Mouse (Mus musculus): Measurements from ENCODE around the gene Lin7b. TPM values are rescaled to one million over a fixed set of nuclear protein-coding genes. Genes with fewer than 3 reads are reported as not detected.
A peak's percentile ranks its signal among the peaks of the same experiment; 100 is the strongest.
"Not testable (repeated sequence)": the region's sequence is repeated elsewhere in the genome, so short reads cannot be mapped to it uniquely, and the experiment has no call there.

Lin7b gene
- total RNA-seq, 4 experiments from 2014 or later, result 131 to 156 (median 140) TPM

DNA sequence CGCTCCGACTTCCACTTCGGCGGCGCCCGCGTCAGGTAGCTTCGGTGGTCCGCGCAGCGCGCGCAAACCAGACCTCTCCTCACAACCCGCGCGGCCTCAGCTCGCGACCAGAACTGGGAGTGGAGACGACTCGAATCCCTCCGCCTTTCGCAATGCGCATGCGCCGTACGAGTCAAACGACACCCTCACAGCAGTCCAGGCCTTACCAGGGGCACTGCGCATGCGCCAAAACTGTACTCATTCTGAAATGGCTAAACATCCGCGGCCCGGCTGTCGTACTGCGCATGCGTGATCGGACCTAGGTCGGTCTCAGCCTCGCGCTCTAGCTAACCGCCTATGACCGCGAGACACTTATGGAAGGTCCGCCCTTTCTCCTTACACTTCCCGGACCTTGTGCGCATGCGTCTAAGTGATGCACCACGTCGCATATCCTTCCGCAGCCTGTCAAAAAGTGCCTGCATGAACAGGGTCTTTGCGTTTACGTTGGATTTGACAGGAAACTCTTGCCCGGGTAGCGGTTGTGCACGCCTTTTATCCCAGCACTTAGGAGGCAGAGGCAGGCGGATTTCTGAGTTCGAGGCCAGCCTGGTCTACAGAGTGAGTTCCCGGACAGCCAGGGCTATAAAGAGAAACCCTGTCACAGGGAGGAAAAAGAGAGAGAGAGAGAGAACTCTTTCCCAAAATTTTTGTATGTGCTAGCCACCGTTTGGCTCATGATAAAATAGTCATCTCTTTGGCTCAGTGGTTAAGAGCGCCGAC is 25.4 kb upstream of the Lin7b start, which contains the start of gene Snrnp70:
Gene Snrnp70, minus strand, starts transcription at position 165 of the 759 bp plus-strand sequence.
- peak; percentile 100 for DNase-seq (ENCODE audit: low spot score in 2 of 2)

DNA sequence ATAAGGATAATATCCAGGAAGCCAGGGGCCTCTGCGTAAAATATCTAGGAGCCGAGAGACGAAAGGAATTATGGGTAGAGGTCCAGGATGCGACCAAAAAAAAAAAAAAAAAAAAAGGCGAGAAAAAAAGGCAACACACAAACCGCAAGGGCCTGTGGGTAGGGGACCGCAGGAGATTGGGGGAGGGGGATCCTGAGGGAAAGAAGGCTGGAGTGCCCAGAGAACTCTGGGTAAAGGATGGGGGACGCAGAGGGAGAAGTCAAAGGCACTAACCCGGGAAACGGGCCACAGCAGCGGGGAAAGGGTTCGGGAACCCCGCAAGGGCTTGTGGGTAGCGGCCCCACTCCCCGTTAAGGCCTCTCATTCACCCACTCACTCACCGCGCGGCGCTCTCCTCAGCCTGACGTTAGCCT is 24.8 kb upstream of the Lin7b start:
- no peak for DNase-seq (ENCODE audit: low spot score in 2 of 2)

DNA sequence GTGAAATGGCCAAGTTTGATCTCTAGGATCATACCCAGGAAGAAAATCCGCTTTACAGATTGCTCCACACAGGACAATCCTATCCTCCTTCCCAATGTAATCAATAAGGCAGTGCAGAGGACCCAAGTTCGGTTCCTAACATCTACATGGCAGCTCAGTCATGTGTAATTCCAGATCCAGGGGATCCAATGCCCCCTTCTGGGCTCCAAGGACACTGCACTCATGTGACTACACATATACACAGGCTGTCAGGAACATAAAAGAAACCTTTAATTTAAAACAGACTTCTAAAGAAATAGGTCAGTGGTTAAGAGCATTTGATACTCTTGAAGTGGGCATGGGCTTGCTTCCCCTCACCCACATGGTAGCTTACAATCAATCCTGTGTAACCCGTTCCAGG is 15.7 kb upstream of the Lin7b start:
- DNase-seq (ENCODE audit: low spot score in 2 of 2), result no peak

DNA sequence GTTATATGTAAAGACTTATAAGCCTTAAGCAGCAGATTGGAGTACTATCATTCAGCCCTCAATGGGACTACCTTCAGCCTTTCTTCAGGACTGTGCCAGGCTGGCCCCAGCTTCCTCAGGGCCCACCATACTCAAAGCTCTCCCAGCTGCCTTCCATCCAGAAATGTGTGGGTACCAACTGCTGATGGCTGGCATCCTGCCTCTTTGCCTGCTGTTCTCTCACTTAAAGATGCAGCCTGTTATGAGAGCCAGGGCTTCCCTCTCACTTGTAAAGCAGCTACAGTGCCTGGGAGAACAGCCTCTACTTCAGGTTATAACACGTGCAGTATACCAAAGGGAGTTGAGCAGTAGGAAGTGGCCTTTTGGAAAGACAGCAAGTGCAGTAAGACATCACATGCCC is 5.7 kb upstream of the Lin7b start:
- DNase-seq (ENCODE audit: low spot score in 2 of 2), result no peak

DNA sequence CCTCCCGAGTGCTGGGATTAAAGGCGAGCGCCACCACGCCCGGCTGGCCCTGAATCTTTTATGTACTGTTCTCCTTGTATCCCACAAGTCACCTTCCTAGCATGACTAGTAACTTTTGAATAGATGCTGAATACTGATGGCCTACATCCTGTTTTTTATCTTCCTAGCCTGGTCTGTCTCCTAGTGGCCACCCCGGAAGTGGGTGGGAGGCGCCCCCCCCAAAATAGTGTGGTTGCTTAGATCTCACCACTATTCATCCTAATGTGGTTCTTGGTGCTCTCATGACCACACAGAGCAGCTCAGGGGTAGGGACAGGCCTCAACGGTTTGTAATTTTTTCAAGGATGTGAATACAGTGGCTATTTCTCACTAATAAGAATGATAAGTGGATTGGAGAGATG is 4.2 kb upstream of the Lin7b start:
- no peak for DNase-seq (ENCODE audit: low spot score in 2 of 2)

DNA sequence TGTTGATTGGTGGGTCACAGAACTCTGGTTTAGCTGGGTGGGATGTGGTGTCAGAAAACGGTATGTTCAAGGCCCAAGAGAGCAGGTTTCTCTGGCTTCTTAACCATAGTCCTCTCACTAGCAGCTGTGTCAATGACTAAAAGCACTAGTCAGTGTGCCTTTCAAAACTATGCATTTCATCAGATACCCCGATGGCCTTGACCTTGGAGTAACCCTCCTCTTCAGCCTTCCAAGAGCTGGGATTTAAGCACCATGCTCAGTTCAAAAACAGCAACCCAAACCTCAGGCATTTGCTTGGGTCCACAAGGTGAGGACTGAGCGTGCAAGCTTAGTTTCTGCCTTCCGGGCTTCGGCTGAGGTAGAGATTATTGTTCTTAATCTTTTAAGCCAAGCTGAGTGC is 2.0 kb upstream of the Lin7b start:
- no peak for DNase-seq (ENCODE audit: low spot score in 2 of 2)

DNA sequence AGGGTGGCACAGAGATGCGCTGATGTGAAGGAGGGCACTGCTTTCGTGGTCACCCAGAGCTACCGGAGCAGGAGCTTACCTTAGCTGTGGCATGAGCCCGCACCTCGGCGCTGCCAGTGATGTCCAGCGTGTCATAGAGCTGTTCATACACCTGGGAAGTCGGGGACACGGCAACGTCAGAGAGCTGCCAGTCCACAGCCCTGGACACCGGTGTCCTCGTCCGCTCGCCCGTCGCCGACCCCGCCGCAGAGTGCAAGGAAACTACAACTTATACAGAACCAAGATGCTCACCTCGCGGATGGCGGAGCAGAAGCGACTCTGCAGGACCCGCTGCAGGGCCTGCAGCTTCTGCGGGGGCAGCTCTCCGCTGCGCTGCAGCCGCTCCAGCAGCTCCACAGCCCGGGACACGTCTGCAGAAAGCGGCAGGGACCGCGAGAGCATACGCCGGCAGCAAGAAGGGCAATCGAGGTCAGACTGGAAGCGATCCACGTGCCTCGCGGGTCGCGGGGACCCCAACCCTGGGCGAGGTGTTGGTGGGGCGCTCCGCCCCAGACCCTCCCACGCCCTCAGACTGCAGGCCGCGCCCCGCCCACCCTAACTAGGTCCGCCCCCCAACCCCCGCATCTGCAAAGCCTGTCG is 428 bp downstream of the Lin7b start:
- DNase-seq (ENCODE audit: low spot score in 2 of 2), result no peak

DNA sequence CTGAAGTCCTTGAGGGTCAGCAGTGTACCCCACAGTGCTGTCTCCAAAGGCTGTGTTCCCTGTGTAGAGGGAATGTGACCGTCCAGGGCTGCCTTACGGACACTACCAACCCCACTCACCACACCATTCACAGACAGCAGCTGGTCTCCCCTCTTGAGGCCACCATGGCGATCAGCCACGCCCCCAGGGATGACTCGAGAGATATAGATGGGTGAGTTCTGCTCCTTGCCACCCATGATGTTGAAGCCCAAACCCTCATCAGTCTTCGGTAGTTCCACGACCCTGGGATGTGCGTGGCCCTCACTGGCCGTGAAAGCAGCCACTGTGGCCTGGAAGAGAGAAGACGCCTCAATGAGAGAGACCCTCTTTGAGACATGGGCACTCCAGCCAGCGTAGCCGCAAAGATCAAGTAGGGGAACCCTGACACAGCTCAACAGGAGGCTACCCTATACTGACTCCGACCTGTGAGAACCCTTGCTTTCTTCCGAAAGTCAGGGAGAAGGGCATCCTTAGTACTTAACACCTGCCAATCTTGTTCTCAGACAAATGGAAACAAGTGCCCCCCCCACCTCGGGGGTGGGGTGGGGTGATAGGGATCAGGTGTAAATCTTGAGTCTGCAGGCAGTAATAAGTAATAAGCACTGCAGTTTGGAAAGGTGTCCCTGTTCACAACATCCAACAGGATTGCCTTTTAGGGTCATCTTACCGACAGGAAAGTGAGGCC is 1.2 kb downstream of the Lin7b start:
- DNase-seq (ENCODE audit: low spot score in 2 of 2), result no peak

DNA sequence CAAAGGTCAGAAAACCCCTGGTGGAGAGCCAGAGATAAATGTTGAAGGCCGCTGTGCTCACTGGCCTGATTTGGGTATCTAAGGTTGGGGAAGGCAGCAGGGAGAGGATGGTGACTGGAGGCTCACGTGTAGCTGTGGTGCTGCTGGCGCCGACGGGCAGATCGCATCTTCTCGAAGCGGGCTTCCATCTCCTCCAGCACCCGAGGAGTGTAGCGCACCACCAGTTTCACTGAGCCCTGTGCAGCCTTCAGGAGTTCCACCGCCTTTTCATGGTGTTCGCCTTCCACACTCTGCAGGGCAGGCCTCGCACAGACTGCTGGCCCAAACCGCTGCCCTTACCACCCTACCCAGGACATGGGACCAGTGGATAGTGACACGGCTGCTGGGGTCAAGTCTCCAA is 2.2 kb downstream of the Lin7b start:
- DNase-seq (ENCODE audit: low spot score in 2 of 2), result no peak

DNA sequence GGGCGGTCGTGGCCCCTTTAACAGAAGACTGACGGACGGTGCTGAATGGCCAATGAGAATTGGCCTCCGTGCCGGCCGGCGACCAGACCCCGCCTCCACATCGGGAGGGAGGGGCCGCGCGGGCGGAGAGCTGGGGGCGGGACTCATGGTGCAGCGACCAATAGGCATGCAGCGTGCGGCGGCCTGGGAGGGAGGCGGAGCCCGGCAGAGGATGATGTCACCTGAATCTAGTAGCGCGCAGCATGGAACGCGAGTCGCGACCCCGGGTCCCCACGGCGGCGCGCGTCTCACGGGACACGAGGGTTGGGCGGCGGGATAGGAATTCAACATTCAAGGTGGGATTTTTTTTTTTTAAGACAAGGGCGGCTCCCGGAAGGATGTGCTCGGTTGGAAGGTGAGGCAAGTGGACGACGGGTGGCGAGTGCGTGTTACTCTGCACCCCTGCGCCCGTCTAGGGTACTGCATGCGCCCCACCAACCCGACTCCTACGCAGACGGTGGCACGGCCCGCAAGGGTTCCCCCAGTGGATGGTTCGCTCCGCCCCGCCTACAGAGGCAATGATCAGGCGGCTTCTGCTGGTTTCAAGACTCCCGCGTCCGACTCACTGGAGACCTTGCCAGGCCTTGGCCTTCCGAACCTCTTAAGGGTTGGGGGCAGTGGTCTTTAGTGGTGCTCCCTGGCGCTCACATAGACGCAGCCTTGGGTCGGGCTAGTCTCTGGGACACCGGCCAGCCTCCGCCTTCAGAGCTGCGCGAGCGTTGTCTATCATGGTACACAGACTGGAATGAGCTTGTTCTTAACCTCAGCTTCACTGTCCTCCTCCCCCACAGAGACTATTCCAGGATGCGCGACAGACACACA is 3.1 kb downstream of the Lin7b start:
- peak; percentile 97 to 99 for DNase-seq (ENCODE audit: low spot score in 2 of 2)

DNA sequence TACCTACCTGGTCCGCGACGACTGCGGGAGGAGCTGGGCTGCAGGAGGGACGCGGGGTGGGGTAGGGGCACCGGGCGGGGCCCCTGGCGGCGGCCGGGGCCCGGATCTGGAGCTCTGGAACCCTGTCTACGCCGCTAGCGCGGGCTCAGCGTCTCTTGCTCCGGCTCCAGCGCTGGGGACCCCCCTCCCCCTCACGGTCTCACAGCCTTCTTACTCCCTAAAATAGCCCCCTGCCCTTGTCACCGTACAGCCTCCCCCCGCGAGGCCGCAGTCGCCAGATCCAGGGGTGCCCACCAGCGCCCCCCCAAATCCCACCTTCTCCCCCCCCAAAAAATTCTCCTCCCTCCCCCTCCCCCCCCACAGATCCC is 3.7 kb downstream of the Lin7b start, which contains the start of gene Ppfia3:
Gene Ppfia3, minus strand, starts transcription at position 368 of the 368 bp plus-strand sequence.
- DNase-seq (ENCODE audit: low spot score in 2 of 2), result no peak

DNA sequence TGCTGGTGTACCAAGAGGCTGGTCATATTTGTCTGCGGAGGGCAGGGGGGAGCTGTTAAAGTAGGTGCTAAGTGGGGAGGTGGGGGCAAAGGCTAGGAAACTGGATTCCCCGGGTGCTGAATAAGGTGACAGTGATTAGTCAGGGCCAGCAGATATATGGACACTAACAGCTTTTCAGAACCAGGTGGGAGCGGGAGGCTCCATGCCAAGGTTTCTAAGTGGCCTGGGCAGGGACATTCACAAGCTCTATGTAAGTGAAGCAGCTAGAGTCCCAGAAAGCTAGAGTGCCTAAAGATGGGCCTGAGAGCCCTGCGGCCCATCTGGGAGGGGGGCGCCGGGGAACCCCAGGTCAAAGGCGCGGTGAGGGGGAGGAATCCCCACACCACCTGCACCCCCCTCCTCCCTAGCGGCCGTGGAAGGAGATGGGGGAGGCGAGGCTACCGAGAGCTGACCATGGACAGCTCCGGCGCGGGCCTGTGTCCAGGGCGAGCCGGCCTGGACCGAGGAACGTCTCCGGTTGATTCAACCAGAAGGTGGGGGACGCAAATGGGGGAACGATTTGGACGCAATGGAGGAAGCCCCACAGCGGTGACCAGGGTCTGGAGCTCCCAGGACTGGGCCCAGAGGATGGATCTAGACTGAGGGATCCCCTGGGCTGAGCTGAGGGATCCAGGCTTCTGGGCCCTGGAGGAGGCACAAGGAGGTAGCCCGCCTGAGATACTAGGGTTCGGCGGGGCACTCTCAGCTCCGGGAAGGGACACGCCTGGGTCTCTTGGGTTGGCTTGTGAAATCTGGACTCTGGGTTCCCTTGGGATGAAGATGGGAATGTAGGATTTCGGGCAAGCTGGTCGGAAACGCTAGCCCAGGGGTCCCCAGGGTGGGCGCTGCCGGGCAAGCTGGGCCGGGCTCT is 4.4 kb downstream of the Lin7b start:
- DNase-seq (ENCODE audit: low spot score in 2 of 2), result no peak

DNA sequence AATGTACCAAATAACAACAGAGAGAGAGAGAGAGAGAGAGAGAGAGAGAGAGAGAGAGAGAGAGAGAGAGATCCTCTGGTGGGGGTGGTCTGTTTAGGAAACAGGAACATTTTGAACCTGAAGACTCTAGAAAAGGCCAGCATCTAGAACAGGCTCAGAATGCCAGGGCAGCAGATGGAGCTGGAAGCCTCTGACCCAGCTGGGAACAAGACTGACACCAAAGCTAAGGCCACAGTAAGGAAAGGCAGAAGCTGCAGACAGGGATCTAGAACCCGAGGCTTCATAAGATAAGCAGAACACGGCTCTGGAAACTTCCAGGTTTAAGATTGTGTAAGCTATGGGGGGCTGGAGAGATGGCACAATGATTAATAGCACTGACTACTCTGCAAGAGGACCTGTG is 6.4 kb downstream of the Lin7b start:
- no peak for DNase-seq (ENCODE audit: low spot score in 2 of 2)

DNA sequence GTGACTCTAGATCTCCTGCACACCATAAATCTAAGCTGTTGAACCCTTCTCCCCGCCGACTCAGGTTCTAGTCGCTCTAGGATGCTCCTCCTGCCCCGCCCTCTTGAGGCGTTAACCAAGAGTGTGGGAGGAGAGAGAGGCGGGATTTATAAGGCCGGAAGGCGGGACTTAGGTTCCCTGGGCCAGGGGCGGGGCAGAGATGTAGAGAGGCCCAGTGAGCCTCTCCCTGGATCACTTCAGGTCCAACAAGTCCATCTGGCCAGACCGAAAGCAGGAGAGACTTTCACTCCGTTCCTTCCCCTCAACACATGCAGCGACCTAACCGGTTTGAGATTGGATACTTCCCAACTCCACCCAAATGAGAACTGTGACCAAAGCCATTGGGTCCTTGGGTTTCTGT is 7.6 kb downstream of the Lin7b start:
- no peak for DNase-seq (ENCODE audit: low spot score in 2 of 2)

DNA sequence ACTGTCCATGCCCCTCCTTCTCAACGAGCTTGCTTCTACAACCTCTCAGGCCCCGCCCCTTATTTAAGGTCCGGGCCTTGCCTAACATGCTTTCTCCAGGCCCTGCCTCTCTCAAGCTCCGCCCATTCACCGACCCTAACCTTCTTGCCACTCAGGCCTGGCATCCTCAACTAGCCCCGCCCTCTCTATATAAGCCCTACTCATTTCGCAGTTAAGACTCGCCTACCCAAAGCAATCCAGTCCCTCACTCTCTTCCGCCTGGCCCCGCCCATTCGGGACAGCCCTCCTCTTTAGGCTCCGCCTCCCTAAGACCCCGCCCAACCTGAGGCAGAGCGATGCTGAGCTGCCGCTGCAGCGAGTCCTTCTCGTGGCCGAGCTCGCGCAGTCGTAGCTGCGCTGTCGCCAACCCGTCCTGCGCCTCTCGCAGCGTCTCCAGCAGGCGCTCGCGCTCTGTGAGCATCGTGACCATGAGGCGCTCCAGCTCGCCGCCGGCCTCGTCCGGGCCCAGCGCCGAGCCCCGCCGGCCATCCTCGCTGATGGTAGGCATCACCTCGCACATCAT is 9.1 kb downstream of the Lin7b start:
- peak; percentile 82 for DNase-seq (ENCODE audit: low spot score in 2 of 2)

DNA sequence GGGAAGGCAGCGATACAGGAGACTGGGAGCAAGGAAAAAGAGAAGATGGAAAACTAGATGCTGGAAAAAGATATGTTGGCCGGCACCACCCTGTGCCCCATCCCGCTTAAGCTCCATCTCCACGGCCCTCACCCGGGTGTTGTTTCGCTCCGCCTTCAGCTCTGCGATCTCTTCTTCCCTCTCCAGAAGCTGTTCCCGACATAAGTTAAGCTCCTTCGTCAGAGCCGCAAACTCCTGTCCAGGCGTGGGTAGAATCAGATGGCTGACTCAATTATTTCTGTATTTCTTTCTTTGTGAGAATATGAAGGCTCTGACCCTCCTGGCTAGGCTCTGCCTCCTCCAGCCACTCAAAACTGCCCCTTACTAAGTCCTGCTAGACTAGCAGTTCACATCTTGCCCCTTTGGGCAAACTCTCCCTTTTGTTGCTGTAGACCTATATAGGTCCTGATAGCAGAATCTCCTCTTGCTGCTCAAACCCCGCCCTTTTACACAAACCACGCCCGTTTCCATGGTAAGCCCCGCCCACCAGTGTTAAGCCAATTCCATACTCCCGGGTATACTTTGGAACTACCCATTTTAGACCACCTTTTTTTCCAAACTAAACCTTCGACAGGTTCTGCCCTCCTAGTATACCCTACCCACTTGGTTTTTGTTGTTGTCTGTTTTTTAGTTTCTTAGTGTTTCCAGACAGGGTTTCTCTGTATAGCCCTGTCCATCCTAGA is 9.8 kb downstream of the Lin7b start:
- DNase-seq (ENCODE audit: low spot score in 2 of 2), result no peak

DNA sequence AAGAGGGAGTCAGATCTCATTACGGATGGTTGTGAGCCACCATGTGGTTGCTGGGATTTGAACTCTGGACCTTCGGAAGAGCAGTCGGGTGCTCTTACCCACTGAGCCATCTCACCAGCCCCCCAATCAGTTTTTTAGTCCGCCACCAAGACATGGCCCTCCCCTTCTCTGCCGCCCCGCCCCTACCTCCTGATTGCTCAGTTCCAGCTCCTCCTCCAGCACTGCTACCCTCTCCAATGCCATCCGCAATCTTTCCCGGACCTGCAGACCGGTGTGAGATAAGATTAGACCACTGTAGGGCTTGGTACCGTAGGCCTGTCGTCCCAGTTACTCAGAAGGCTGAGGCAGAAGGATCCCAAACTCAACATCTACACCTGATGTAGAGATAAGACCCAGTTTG is 11.3 kb downstream of the Lin7b start:
- DNase-seq (ENCODE audit: low spot score in 2 of 2), result not testable (repeated sequence)

DNA sequence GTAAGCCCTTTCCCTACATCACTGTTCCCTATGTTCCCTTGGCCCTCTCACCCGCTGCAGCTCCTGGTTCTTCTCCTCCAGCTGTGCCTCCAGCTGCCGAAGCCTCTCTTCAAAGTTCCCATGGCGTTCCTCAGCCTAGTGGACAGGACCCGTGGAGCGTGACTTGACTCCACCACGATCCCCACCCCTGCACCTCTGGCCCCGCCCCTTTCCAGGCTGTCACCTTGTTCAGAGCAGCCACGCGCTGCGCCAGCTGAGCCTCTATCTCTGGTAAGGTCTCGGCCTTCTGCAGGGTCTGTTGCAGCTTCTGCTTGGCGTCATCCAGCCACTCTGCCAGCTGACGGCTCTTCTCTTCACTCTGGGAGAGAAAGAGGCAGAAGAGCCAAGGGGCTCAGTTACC is 14.3 kb downstream of the Lin7b start:
- DNase-seq (ENCODE audit: low spot score in 2 of 2), result no peak

DNA sequence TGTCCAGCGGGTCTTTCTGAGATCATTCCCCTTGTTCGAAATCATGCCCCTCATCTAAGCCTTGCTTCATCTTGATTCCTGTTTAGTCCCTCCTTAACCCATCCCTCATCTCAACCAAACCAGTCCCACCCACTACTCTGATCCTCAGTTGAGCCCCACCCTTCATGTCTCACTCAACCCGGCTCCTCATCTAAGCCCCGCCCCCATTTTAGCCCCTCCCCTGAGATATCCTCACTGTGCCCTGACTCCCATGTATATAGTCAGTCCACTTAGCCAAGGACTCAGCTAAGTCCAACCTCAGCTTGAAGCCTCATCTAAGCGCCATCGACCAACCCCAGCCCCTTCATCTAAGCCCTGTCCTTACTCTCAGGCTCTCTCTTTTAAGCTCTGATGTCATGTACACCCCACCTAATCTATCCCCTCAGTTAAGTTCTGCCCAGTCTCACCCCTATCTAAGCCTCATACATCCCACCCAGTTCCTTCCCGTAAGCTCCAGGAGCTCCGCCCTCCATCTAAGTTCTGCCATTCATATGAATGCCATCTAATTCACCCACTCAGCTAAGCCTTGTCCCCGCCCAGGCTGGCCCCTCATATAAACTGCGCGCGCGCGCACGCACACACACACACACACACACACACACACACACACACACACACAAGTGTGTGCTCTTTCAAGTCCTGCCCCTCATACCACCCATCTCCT is 14.9 kb downstream of the Lin7b start:
- DNase-seq (ENCODE audit: low spot score in 2 of 2), result no peak
